Mouse (Mus musculus): ENCODE measurements around the gene Gli2.

The Gli2 gene

DNA sequence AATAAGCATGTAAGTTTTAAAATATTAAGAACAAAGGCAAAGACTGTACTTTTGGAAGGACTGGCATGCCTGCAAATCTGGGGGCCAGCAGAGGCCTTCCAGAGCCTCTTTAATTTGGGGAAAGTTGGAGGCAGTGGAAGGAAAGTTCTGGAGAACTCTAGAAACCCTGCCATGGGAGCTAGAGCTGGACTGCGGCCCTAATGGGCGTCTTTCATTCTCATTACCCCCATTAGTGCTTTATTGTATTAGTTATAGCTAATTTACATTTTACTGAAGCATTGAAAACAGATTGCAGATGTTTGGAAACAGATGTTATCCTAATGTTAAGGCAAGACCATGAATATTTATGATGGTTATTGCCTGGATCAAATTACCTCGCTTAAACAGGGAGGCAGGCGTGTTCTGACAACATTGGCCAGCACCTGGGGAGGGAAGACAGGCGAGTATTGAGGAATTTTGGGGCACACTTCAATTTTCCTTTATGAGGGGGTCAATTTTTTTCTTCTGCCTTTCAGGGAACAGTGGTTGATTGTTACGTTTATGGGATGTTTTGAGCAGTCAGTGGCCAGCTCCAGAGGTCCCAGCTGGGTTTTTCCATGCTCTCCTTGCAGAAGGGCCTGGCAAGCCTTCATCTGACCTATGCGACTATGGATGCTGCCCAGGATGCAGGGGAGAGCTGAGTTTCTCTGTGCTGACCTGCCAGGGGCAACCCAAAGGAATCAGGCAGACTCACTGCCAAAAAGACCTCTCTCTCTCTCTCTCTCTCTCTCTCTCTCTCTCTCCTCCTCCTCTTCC, 253.9 kb downstream of the Gli2 start:
- DNase-seq (ENCODE audit: low spot score in 2 of 2): no peak

GRCm38 (mm10) chr1:118795415-118796167, 257.8 kb downstream of the Gli2 start:
- DNase-seq (ENCODE audit: low spot score in 2 of 2): no peak

DNA sequence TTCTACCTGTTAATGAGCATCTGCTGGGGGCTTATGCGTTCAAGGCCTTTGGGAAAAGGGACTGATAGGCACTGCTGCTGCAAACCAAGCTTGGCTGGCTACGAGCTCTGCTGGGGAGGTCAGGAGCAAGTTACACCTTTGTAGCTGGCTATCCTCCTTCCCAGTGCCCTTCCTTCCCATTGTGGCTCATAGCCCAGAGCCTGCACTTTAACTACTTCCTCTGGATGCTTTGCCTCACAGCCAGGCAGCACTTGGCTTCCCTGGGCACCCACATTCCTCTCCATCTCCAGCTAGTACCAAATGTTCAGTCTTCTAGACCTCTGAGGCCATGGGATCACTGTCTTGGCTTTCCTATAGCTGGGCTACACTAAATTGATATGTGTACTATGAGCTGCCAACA, 263.5 kb downstream of the Gli2 start:
- no peak for DNase-seq (ENCODE audit: low spot score in 2 of 2)

DNA sequence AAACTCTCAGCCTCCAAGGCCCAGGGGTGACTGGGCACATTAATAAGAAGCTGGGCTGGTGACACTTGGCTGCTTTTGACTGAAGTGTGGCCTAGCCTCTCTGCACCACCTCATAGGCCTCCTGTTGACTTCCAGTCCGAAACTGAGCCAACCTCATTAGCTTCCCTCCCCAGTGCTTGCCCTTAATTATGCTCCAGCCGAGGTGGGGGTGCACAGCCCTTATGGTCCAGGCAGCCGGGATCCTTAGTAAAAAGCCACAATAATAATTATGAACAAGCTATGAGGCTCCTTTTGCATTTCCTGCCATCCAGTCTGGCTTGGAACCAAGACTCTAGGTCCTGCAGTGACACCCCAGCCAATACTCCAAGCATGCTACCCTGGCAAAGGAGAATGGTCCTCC, 264.0 kb downstream of the Gli2 start:
- DNase-seq (ENCODE audit: low spot score in 2 of 2): no peak

DNA sequence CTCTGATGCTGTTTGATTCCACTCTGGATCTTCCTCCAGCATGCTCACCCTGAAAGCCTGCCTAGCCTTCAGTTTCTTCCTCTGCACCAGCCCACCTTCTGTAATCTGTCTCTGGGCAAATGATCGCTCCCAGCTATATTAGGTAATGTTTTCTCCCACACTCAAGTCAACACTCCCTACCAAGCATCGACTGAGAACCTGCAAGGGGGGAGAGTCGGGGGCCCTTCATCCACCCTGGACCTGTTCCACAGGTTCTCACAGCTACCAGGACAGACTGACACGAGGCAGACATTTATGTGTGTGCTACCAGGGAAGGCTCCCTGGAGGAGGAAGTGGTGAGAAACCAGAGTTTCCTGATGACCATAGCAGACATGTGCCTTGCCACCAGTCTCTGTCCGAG, 264.6 kb downstream of the Gli2 start:
- DNase-seq (ENCODE audit: low spot score in 2 of 2): no peak

DNA sequence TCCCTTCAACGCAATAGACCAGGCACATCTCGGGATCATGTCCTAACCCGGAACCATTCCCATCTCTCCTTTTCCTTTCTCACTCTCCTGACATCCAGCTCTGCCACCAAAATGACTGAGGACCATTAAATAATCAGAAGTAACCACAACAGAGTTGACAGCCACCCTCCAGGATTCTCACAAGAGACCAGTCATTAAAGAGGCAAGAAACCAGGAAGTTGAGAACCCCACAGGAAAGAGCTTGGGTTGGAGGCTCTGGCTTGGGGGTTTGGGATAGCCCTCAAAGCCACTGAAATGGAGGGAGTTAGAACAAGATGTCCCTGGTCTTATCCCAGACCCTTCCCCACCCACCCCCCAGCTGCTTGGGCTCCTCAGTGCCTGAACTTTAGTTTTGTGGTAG, 265.9 kb downstream of the Gli2 start:
- DNase-seq (ENCODE audit: low spot score in 2 of 2): no peak

Data from spleen, postnatal 4 days (tissue).